Mouse (Mus musculus): ENCODE data around the gene Ccm2. TPM values are rescaled to one million over a fixed set of nuclear protein-coding genes. Genes with fewer than 3 reads are reported as not detected.

The Ccm2 gene
- polyA plus RNA-seq, 1 experiment = 233 TPM

DNA sequence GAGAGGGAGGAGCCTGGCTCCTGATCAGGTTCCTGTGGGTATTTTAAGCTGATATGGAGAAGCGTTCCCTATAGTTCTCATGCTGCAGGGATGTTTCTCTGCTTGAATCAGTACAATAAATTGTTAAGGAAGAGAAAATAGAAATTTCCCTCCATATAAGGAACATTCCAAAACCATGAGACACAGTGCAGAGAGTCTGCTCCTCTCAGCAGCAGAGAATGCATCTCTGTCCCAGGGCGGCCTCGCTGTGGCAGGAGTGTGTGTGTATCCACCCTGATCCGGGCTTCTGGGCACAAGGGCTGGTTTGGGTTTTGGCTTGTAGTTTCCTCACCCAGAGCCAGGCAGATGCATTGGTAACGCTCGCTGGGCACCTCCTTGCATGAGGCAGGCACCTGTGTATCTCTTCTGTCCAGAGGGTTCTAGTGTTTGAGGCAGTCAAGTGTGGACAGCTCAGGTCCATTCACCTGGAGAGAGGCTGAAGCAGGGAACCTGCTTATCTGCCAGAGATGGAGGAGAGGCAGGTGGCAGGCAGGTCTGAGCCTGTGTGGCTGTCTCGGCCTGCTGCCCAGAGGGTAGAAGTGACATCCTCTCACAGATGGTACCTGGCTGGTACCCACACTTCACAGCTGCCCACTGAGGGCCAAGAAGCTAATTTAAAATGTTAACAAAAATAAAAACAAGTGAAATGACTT, 40.7 kb downstream of the Ccm2 start:
- peak overlapping the region; percentile 92 for H3K27ac ChIP-seq (ENCODE audit: insufficient read depth, low read length)
- H3K4me1 ChIP-seq (ENCODE audit: control insufficient read depth, insufficient read depth, insufficient read length) = peaks cover 36% of the 10 kb centered on the region
- DNase-seq (ENCODE audit: low read depth in 1 of 2, low spot score in 2 of 2) = no peak
- no peak overlapping the region for H3K4me3 ChIP-seq (ENCODE audit: extremely low read depth, insufficient read depth, insufficient read length)
- TF ChIP-seq CTCF (IDR thresholded peaks at IDR 0.05; ENCODE audit: extremely low read depth, insufficient read depth, insufficient read length, insufficient replicate concordance) (no peak), POLR2A (IDR thresholded peaks at IDR 0.05; ENCODE audit: low read depth, low read length) (no peak)
- 66% methylated on average over 7 of the region's 7 CpGs for whole genome bisulfite sequencing
- H3K36me3 ChIP-seq (ENCODE audit: control insufficient read depth, insufficient read depth, low read length) = peaks cover 62% of the 10 kb centered on the region
- H3K27me3 ChIP-seq (ENCODE audit: control insufficient read depth, insufficient read depth, low read length) = no peaks in the 10 kb centered on the region

- peaks cover 67% of the 10 kb centered on the region for H3K36me3 ChIP-seq (ENCODE audit: control insufficient read depth, insufficient read depth, low read length)
- H3K4me3 ChIP-seq (ENCODE audit: extremely low read depth, insufficient read depth, insufficient read length) = no peak overlapping the region
- peak overlapping the region; percentile 56 for H3K27ac ChIP-seq (ENCODE audit: insufficient read depth, low read length)
- H3K4me1 ChIP-seq (ENCODE audit: control insufficient read depth, insufficient read depth, insufficient read length) = peaks cover 36% of the 10 kb centered on the region
- H3K27me3 ChIP-seq (ENCODE audit: control insufficient read depth, insufficient read depth, low read length) = no peaks in the 10 kb centered on the region
- WGBS = 46% methylated on average over 7 of the region's 7 CpGs
- peak; percentile 68 to 74 for DNase-seq (ENCODE audit: low read depth in 1 of 2, low spot score in 2 of 2)
- TF ChIP-seq CTCF (IDR thresholded peaks at IDR 0.05; ENCODE audit: extremely low read depth, insufficient read depth, insufficient read length, insufficient replicate concordance) = no peak
- no peak for TF ChIP-seq POLR2A (IDR thresholded peaks at IDR 0.05; ENCODE audit: low read depth, low read length)
Observed at GRCm38 (mm10) chr11:6588295-6588694, 41.6 kb downstream of the Ccm2 start.

GRCm38 (mm10) chr11:6589838-6590237, 43.2 kb downstream of the Ccm2 start:
- peaks cover 71% of the 10 kb centered on the region for H3K36me3 ChIP-seq (ENCODE audit: control insufficient read depth, insufficient read depth, low read length)
- no peak for DNase-seq (ENCODE audit: low read depth in 1 of 2, low spot score in 2 of 2)
- TF ChIP-seq POLR2A (IDR thresholded peaks at IDR 0.05; ENCODE audit: low read depth, low read length) (no peak), CTCF (IDR thresholded peaks at IDR 0.05; ENCODE audit: extremely low read depth, insufficient read depth, insufficient read length, insufficient replicate concordance) (no peak)
- peaks cover 29% of the 10 kb centered on the region for H3K4me1 ChIP-seq (ENCODE audit: control insufficient read depth, insufficient read depth, insufficient read length)
- H3K27me3 ChIP-seq (ENCODE audit: control insufficient read depth, insufficient read depth, low read length) = no peaks in the 10 kb centered on the region
- H3K4me3 ChIP-seq (ENCODE audit: extremely low read depth, insufficient read depth, insufficient read length) = no peak overlapping the region
- H3K27ac ChIP-seq (ENCODE audit: insufficient read depth, low read length) = no peak overlapping the region
- 85% methylated on average over 7 of the region's 7 CpGs for WGBS

GRCm38 (mm10) chr11:6590933-6591675, 44.4 kb downstream of the Ccm2 start:
- H3K4me1 ChIP-seq (ENCODE audit: control insufficient read depth, insufficient read depth, insufficient read length) = peaks cover 17% of the 10 kb centered on the region
- WGBS = 72% methylated on average over 10 of the region's 10 CpGs
- no peak overlapping the region for H3K27ac ChIP-seq (ENCODE audit: insufficient read depth, low read length)
- no peak for TF ChIP-seq CTCF (IDR thresholded peaks at IDR 0.05; ENCODE audit: extremely low read depth, insufficient read depth, insufficient read length, insufficient replicate concordance)
- TF ChIP-seq POLR2A (IDR thresholded peaks at IDR 0.05; ENCODE audit: low read depth, low read length) = no peak
- no peak for DNase-seq (ENCODE audit: low read depth in 1 of 2, low spot score in 2 of 2)
- no peaks in the 10 kb centered on the region for H3K27me3 ChIP-seq (ENCODE audit: control insufficient read depth, insufficient read depth, low read length)
- peaks cover 71% of the 10 kb centered on the region for H3K36me3 ChIP-seq (ENCODE audit: control insufficient read depth, insufficient read depth, low read length)
- H3K4me3 ChIP-seq (ENCODE audit: extremely low read depth, insufficient read depth, insufficient read length) = no peak overlapping the region

DNA sequence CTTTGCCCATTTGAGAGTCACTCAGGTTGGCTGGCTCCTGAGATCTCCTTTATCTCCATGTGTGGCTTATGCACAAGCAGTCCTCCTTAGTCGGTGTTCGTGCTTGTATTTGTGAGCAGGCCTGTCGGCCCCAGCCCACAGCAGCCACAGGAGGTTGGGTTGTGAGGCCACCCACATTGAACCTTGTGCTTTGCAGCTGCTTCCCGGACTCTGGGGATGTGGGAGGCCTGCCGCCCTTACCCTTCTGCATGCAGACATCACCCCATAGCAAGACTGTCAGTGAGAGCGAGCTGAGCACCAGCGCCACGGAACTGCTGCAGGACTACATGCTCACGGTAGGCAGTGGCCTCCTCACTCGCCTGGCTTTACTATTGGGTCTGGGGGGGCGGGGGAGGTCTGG, 46.7 kb downstream of the Ccm2 start:
- TF ChIP-seq POLR2A (IDR thresholded peaks at IDR 0.05; ENCODE audit: low read depth, low read length) (no peak), CTCF (IDR thresholded peaks at IDR 0.05; ENCODE audit: extremely low read depth, insufficient read depth, insufficient read length, insufficient replicate concordance) (no peak)
- Histone ChIP-seq H3K4me3 (ENCODE audit: extremely low read depth, insufficient read depth, insufficient read length) (no peak overlapping the region), H3K27ac (ENCODE audit: insufficient read depth, low read length) (no peak overlapping the region), H3K27me3 (ENCODE audit: control insufficient read depth, insufficient read depth, low read length) (no peaks in the 10 kb centered on the region), H3K36me3 (ENCODE audit: control insufficient read depth, insufficient read depth, low read length) (peaks cover 88% of the 10 kb centered on the region), H3K4me1 (ENCODE audit: control insufficient read depth, insufficient read depth, insufficient read length) (peaks cover 7% of the 10 kb centered on the region; the same call in 1 of the 2 replicates)
- no peak for DNase-seq (ENCODE audit: low read depth in 1 of 2, low spot score in 2 of 2)
- 85% methylated on average over 11 of the region's 11 CpGs for WGBS

DNA sequence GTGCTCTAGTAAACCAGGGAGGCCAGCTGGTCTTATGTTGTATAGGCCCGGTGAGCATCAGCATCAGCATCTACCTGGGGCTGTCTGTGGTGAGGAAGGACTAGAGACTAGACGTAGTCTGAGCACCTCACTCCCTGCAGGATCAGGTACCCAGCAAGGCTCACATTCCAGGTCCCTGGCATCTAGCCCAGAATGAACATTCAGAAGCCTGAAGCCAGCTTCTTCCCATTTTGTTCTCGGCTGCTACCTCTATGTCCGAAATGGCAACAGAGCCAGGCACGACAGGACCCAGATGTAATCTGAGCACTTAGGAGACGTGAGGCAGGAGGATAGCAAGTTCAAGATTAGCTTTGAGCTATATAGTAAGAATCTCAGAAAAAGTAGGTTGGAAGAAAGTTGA, 48.2 kb downstream of the Ccm2 start:
- no peaks in the 10 kb centered on the region for H3K27me3 ChIP-seq (ENCODE audit: control insufficient read depth, insufficient read depth, low read length)
- WGBS = 92% methylated on average over 6 of the region's 6 CpGs
- H3K27ac ChIP-seq (ENCODE audit: insufficient read depth, low read length) = no peak overlapping the region
- H3K36me3 ChIP-seq (ENCODE audit: control insufficient read depth, insufficient read depth, low read length) = peaks cover 83% of the 10 kb centered on the region
- DNase-seq (ENCODE audit: low read depth in 1 of 2, low spot score in 2 of 2) = no peak
- TF ChIP-seq CTCF (IDR thresholded peaks at IDR 0.05; ENCODE audit: extremely low read depth, insufficient read depth, insufficient read length, insufficient replicate concordance) = no peak
- no peak for TF ChIP-seq POLR2A (IDR thresholded peaks at IDR 0.05; ENCODE audit: low read depth, low read length)
- no peaks in the 10 kb centered on the region for H3K4me1 ChIP-seq (ENCODE audit: control insufficient read depth, insufficient read depth, insufficient read length)
- H3K4me3 ChIP-seq (ENCODE audit: extremely low read depth, insufficient read depth, insufficient read length) = no peak overlapping the region

DNA sequence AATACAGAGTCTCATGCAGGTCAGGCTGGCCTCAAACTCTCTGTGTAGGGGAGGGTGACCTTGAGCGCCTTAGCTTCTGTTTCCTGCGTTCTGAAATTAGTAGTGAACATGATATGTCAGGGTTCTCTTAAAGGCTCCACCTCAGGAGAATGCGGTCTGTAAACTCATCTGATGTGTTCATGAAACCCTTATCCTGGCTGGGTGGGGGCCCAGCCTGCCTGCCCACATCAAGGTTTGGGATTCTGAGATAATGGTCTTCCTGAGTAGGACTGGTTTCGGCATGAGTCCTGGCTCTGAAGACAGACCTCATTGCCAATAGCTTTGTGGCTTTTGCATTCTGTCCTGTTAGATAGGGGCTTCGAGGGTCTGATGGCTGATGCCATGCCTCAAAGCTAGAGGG, 48.7 kb downstream of the Ccm2 start:
- WGBS = 84% methylated on average over 5 of the region's 5 CpGs
- Histone ChIP-seq H3K4me3 (ENCODE audit: extremely low read depth, insufficient read depth, insufficient read length) (no peak overlapping the region), H3K4me1 (ENCODE audit: control insufficient read depth, insufficient read depth, insufficient read length) (no peaks in the 10 kb centered on the region), H3K27ac (ENCODE audit: insufficient read depth, low read length) (no peak overlapping the region), H3K27me3 (ENCODE audit: control insufficient read depth, insufficient read depth, low read length) (no peaks in the 10 kb centered on the region), H3K36me3 (ENCODE audit: control insufficient read depth, insufficient read depth, low read length) (peaks cover 79% of the 10 kb centered on the region)
- TF ChIP-seq POLR2A (IDR thresholded peaks at IDR 0.05; ENCODE audit: low read depth, low read length) = no peak
- no peak for TF ChIP-seq CTCF (IDR thresholded peaks at IDR 0.05; ENCODE audit: extremely low read depth, insufficient read depth, insufficient read length, insufficient replicate concordance)
- no peak for DNase-seq (ENCODE audit: low read depth in 1 of 2, low spot score in 2 of 2)
